Mouse (Mus musculus): Measurements from ENCODE around the gene Gm10300. TPM values are rescaled to one million over a fixed set of nuclear protein-coding genes. Genes with fewer than 3 reads are reported as not detected.

Gm10300 gene
- polyA plus RNA-seq, 1 experiment from 2014 or later = not detected

- Histone ChIP-seq H3K4me1 (replicated peaks) (no peaks in the 10 kb centered on the region), H3K27me3 (no peaks in the 10 kb centered on the region), H3K27ac (no peak overlapping the region), H3K9me3 (no peaks in the 10 kb centered on the region), H3K9ac (replicated peaks) (no peak overlapping the region), H3K4me2 (replicated peaks) (no peak overlapping the region), H3K4me3 (replicated peaks) (no peak overlapping the region), H3K36me3 (no peaks in the 10 kb centered on the region)
- no peak for ATAC-seq
- 75% methylated on average over 7 of the region's 7 CpGs for WGBS
These were observed 20.5 kb downstream of the Gm10300 start for GRCm38 (mm10) chr4:132095043-132095442.

DNA sequence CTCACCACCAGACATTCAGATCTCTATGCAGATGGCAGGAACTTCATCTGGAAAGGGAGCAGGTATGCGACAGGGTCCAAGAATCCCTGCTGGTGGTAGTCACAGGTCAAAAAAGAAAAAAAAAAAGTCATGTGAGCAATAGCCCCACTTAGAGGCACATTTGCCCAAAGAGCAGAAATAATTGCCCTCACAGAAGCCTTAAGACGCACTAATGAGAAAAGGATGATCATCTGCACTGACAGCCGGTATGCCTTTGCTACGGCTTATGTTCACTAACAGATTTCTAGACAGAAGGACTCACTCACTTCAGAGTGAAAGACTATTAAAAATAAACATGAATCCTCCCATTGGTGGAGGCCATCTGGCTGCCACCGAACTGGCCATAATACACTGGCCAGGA, 25.1 kb downstream of the Gm10300 start:
- Histone ChIP-seq H3K4me1 (replicated peaks) (no peaks in the 10 kb centered on the region), H3K9me3 (no peaks in the 10 kb centered on the region), H3K9ac (replicated peaks) (no peak overlapping the region), H3K27ac (no peak overlapping the region), H3K4me2 (replicated peaks) (no peak overlapping the region), H3K36me3 (no peaks in the 10 kb centered on the region), H3K4me3 (replicated peaks) (no peak overlapping the region), H3K27me3 (no peaks in the 10 kb centered on the region)
- ATAC-seq = no peak
- WGBS = 79% methylated on average over 5 of the region's 5 CpGs

GRCm38 (mm10) chr4:132101152-132101551, 26.7 kb downstream of the Gm10300 start:
- Histone ChIP-seq H3K27me3 (no peaks in the 10 kb centered on the region), H3K9me3 (no peaks in the 10 kb centered on the region), H3K9ac (replicated peaks) (no peak overlapping the region), H3K4me2 (replicated peaks) (no peak overlapping the region), H3K36me3 (no peaks in the 10 kb centered on the region), H3K27ac (no peak overlapping the region), H3K4me3 (replicated peaks) (no peak overlapping the region), H3K4me1 (replicated peaks) (no peaks in the 10 kb centered on the region)
- 34% methylated on average over 3 of the region's 3 CpGs for WGBS
- ATAC-seq = no peak

GRCm38 (mm10) chr4:132108221-132108620, 33.7 kb downstream of the Gm10300 start:
- ATAC-seq = no peak
- no peaks in the 10 kb centered on the region for H3K9me3 ChIP-seq
- 94% methylated on average over 7 of the region's 7 CpGs for WGBS
- peaks cover 13% of the 10 kb centered on the region; the same call in 1 of the 2 replicates for H3K27me3 ChIP-seq
- H3K9ac ChIP-seq (replicated peaks) = no peak overlapping the region
- no peak overlapping the region for H3K27ac ChIP-seq
- no peaks in the 10 kb centered on the region for H3K36me3 ChIP-seq
- peaks cover 14% of the 10 kb centered on the region for H3K4me1 ChIP-seq (replicated peaks)
- H3K4me3 ChIP-seq (replicated peaks) = no peak overlapping the region
- no peak overlapping the region for H3K4me2 ChIP-seq (replicated peaks)

DNA sequence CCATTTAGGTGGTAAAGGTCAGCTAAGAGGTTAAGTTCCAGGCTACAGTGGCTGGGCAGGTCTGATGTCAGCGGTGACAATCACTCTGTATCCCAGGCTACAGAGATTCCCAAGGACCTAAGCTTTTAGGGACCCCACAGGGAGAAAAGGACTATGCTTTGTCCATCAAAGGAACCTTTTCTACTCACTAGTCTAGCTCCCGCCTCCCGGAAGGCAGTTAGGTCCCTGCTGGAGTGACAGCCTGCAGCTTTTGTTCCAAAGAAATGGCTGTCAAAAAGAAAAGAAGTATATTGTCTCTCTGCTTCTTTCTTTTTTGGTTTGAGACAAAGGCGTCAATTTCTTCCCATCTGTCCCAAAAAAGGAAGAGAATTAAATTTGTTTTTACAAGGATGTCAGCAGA, 36.7 kb downstream of the Gm10300 start:
- Histone ChIP-seq H3K36me3 (no peaks in the 10 kb centered on the region), H3K4me2 (replicated peaks) (no peak overlapping the region), H3K27me3 (peaks cover 24% of the 10 kb centered on the region), H3K4me3 (replicated peaks) (no peak overlapping the region), H3K27ac (no peak overlapping the region; the same call in 1 of the 2 replicates), H3K4me1 (replicated peaks) (peaks cover 17% of the 10 kb centered on the region), H3K9me3 (no peaks in the 10 kb centered on the region), H3K9ac (replicated peaks) (no peak overlapping the region; the same call in 1 of the 2 replicates)
- no peak for ATAC-seq
- 16% methylated on average over 4 of the region's 4 CpGs for WGBS

- Histone ChIP-seq H3K36me3 (no peaks in the 10 kb centered on the region), H3K9ac (replicated peaks) (0 out of 2 replicates have a peak overlapping the region, but pooled peaks have one; percentile 16)
- 45% methylated on average over 53 of the region's 53 CpGs for WGBS
These were observed 39.1 kb downstream of the Gm10300 start for GRCm38 (mm10) chr4:132113411-132114095.

GRCm38 (mm10) chr4:132116315-132116714, 41.8 kb downstream of the Gm10300 start:
- Histone ChIP-seq H3K4me1 (replicated peaks) (peaks cover 10% of the 10 kb centered on the region), H3K4me2 (replicated peaks) (no peak overlapping the region), H3K9ac (replicated peaks) (no peak overlapping the region), H3K4me3 (replicated peaks) (no peak overlapping the region), H3K27ac (no peak overlapping the region), H3K27me3 (peaks cover 24% of the 10 kb centered on the region), H3K36me3 (no peaks in the 10 kb centered on the region), H3K9me3 (no peaks in the 10 kb centered on the region)
- WGBS = 89% methylated on average over 4 of the region's 4 CpGs
- ATAC-seq = no peak

More at GRCm38 (mm10) chr4:132113411-132114095, 39.1 kb downstream of the Gm10300 start:
- Histone ChIP-seq H3K9me3 (no peaks in the 10 kb centered on the region), H3K27ac (no peak overlapping the region), H3K4me2 (replicated peaks) (peak overlapping the region; percentile 52), H3K4me3 (replicated peaks) (peak overlapping the region; percentile 33), H3K27me3 (peaks cover 24% of the 10 kb centered on the region), H3K4me1 (replicated peaks) (peaks cover 16% of the 10 kb centered on the region)
- ATAC-seq = 0 out of 2 replicates have a peak, but pooled peaks have one; percentile 45

DNA sequence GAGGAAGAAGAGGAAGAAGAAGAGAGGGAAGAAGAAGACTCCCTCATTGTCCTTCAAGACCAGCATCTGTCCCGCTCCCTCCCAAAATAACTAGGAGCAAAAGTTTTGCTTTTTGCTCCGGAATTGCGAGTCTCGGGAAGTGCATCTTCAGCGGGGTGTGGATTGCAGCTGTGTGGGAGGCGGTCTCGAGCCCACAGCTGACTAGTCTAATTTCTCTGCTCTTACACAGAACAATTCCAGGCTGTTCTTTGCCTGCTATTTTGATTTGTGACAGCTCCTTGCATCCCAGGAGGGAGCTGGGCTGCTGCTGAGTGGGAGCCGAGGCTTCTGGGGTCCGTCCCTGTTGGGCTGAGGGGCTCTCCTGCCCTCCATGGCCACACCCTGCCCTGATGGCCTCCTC, 45.1 kb downstream of the Gm10300 start:
- no peak overlapping the region for H3K4me2 ChIP-seq (replicated peaks)
- H3K27ac ChIP-seq = no peak overlapping the region
- H3K9ac ChIP-seq (replicated peaks) = no peak overlapping the region
- 71% methylated on average over 9 of the region's 9 CpGs for WGBS
- H3K9me3 ChIP-seq = no peaks in the 10 kb centered on the region
- H3K4me1 ChIP-seq (replicated peaks) = 0 out of 2 replicates have a peak, but pooled peaks cover 3% of the 10 kb centered on the region
- ATAC-seq = no peak
- H3K27me3 ChIP-seq = peaks cover 3% of the 10 kb centered on the region; the same call in 1 of the 2 replicates
- no peak overlapping the region for H3K4me3 ChIP-seq (replicated peaks)
- no peaks in the 10 kb centered on the region for H3K36me3 ChIP-seq

GRCm38 (mm10) chr4:132121674-132122073, 47.2 kb downstream of the Gm10300 start:
- no peak overlapping the region for H3K4me3 ChIP-seq (replicated peaks)
- 0 out of 2 replicates have a peak, but pooled peaks cover 3% of the 10 kb centered on the region for H3K4me1 ChIP-seq (replicated peaks)
- no peak for ATAC-seq
- H3K36me3 ChIP-seq = no peaks in the 10 kb centered on the region
- WGBS = 82% methylated on average over 5 of the region's 5 CpGs
- peaks cover 3% of the 10 kb centered on the region; the same call in 1 of the 2 replicates for H3K27me3 ChIP-seq
- no peaks in the 10 kb centered on the region for H3K9me3 ChIP-seq
- no peak overlapping the region for H3K9ac ChIP-seq (replicated peaks)
- no peak overlapping the region for H3K27ac ChIP-seq
- no peak overlapping the region for H3K4me2 ChIP-seq (replicated peaks)

- 96% methylated on average over 1 of the region's 1 CpGs for WGBS
- no peak overlapping the region for H3K4me2 ChIP-seq (replicated peaks)
- peaks cover 3% of the 10 kb centered on the region; the same call in 1 of the 2 replicates for H3K27me3 ChIP-seq
- no peak overlapping the region for H3K27ac ChIP-seq
- H3K36me3 ChIP-seq = no peaks in the 10 kb centered on the region
- 0 out of 2 replicates have a peak, but pooled peaks cover 3% of the 10 kb centered on the region for H3K4me1 ChIP-seq (replicated peaks)
- H3K4me3 ChIP-seq (replicated peaks) = no peak overlapping the region
- no peak overlapping the region for H3K9ac ChIP-seq (replicated peaks)
- no peaks in the 10 kb centered on the region for H3K9me3 ChIP-seq
- no peak for ATAC-seq
These were observed 48.7 kb downstream of the Gm10300 start for GRCm38 (mm10) chr4:132123166-132123565.
